Mouse (Mus musculus): ENCODE measurements at regions not wholly inside any gene's neighbourhood (a gene's known extent, or its start where the extent isn't known, plus 50 kb on each side); places are given as distances from the start of the nearest gene placed in this dataset.

DNA sequence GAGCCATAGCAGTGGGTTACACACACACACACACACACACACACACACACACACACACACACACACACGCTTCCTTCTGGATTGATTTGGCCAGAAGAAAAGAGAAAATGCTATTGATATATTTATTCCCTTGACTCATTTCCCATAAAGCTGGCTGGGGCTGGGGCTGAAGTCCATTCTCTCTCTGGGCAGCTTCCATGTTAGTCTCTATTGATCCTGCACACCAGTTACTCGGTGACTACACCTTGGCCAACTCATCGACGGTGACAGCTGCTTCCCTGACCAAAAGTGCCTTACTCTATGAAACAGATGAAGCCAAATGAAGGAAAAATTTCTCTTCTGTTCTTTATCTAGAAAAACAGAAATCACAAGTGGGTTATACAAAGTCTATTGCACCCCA lies 82.1 kb downstream of the Snx18 start:
- Histone ChIP-seq H3K27ac (ENCODE audit: insufficient read depth, low read length) (no peak overlapping the region), H3K36me3 (ENCODE audit: control insufficient read depth, insufficient read depth, low read length, poor library complexity, severe bottlenecking) (no peaks in the 10 kb centered on the region), H3K27me3 (ENCODE audit: control insufficient read depth, insufficient read depth, low read length, poor library complexity, severe bottlenecking) (no peaks in the 10 kb centered on the region), H3K9me3 (replicated peaks; ENCODE audit: control insufficient read depth, insufficient read depth, low read length, poor library complexity, severe bottlenecking) (no peaks in the 10 kb centered on the region), H3K4me1 (ENCODE audit: control insufficient read depth, insufficient read depth, low read length) (no peaks in the 10 kb centered on the region), H3K9ac (ENCODE audit: low read depth, poor library complexity, severe bottlenecking) (no peak overlapping the region), H3K4me3 (ENCODE audit: low read depth, low read length) (no peak overlapping the region)
- no peak for TF ChIP-seq POLR2A (IDR thresholded peaks at IDR 0.05; ENCODE audit: insufficient read depth, low read length)
- TF ChIP-seq EP300 (IDR thresholded peaks at IDR 0.05; ENCODE audit: insufficient read depth, low read depth, low read length): no peak
- TF ChIP-seq CTCF (IDR thresholded peaks at IDR 0.05; ENCODE audit: low read depth, low read length): no peak

DNA sequence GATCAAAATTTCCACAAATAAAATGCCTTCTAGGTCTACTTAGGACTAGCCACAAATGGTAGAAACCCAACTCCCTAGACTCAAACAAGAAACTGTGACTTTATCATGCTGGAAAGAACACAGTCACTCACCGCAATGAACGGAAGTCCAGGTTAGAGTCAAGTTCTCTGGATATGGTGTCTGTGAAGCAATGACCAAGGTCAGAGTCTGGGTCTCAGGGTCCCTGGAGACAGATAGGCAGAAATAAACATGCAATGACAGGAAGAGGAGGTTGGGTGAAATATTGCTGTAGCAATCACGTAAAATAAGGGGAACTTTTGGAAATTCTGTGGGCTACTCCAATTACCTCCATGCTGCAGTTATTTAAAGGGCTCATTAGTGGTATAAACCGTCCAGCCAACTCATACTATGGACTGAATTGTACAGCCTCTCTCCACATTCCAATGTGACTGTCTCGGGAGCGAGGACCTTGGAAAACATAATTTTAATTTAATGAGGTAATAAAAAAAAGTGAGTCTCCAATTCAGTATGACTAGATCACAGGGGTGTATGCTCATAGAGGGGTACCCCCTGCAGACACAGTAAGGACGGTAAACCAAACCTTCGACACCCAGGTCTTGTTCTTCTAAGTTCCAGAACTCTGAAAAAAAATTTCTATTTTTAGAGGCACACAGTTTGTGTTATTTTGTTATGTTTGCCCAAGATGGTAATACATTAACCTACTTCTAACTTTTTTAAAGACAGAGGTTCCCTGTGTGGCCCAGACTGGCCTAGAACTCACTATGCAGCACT lies 83.5 kb downstream of the Snx18 start:
- H3K9me3 ChIP-seq (replicated peaks; ENCODE audit: control insufficient read depth, insufficient read depth, low read length, poor library complexity, severe bottlenecking): no peaks in the 10 kb centered on the region
- H3K36me3 ChIP-seq (ENCODE audit: control insufficient read depth, insufficient read depth, low read length, poor library complexity, severe bottlenecking): no peaks in the 10 kb centered on the region
- H3K4me3 ChIP-seq (ENCODE audit: low read depth, low read length): no peak overlapping the region
- H3K4me1 ChIP-seq (ENCODE audit: control insufficient read depth, insufficient read depth, low read length): no peaks in the 10 kb centered on the region
- no peaks in the 10 kb centered on the region for H3K27me3 ChIP-seq (ENCODE audit: control insufficient read depth, insufficient read depth, low read length, poor library complexity, severe bottlenecking)
- TF ChIP-seq POLR2A (IDR thresholded peaks at IDR 0.05; ENCODE audit: insufficient read depth, low read length): no peak
- TF ChIP-seq EP300 (IDR thresholded peaks at IDR 0.05; ENCODE audit: insufficient read depth, low read depth, low read length): no peak
- TF ChIP-seq CTCF (IDR thresholded peaks at IDR 0.05; ENCODE audit: low read depth, low read length): no peak
- no peak overlapping the region for H3K9ac ChIP-seq (ENCODE audit: low read depth, poor library complexity, severe bottlenecking)
- no peak overlapping the region for H3K27ac ChIP-seq (ENCODE audit: insufficient read depth, low read length)

DNA sequence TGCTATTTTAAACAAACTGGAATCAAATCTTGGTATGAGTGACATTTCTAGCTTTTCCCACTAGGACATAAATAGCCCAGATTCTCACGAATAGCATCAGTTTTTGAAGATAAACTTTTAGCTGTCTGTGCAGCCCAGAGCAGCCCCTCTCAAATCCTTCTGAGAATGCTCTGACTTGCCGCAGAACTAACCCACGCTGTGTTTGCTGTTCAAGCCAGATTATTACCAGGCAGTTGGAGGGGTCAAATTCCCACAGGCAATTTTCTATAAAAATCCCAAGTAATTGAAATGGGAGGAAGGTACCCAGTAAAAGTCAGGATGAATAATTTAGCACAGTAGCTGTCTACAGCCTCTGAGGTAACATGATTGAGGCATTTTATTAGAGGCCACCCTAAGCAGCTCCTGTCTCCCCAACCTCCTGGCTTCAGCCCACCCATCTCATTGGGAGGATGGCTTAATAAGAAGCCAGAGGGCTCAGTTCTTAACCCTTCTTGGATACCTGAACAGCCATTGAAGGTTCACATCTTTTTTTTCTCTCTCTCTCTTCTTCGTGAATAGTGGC lies 84.4 kb downstream of the Snx18 start:
- no peaks in the 10 kb centered on the region for H3K36me3 ChIP-seq (ENCODE audit: control insufficient read depth, insufficient read depth, low read length, poor library complexity, severe bottlenecking)
- no peaks in the 10 kb centered on the region for H3K4me1 ChIP-seq (ENCODE audit: control insufficient read depth, insufficient read depth, low read length)
- H3K27me3 ChIP-seq (ENCODE audit: control insufficient read depth, insufficient read depth, low read length, poor library complexity, severe bottlenecking): no peaks in the 10 kb centered on the region
- TF ChIP-seq CTCF (IDR thresholded peaks at IDR 0.05; ENCODE audit: low read depth, low read length) (no peak), POLR2A (IDR thresholded peaks at IDR 0.05; ENCODE audit: insufficient read depth, low read length) (no peak), EP300 (IDR thresholded peaks at IDR 0.05; ENCODE audit: insufficient read depth, low read depth, low read length) (no peak)
- H3K9ac ChIP-seq (ENCODE audit: low read depth, poor library complexity, severe bottlenecking): no peak overlapping the region
- no peaks in the 10 kb centered on the region for H3K9me3 ChIP-seq (replicated peaks; ENCODE audit: control insufficient read depth, insufficient read depth, low read length, poor library complexity, severe bottlenecking)
- no peak overlapping the region for H3K27ac ChIP-seq (ENCODE audit: insufficient read depth, low read length)
- no peak overlapping the region for H3K4me3 ChIP-seq (ENCODE audit: low read depth, low read length)

DNA sequence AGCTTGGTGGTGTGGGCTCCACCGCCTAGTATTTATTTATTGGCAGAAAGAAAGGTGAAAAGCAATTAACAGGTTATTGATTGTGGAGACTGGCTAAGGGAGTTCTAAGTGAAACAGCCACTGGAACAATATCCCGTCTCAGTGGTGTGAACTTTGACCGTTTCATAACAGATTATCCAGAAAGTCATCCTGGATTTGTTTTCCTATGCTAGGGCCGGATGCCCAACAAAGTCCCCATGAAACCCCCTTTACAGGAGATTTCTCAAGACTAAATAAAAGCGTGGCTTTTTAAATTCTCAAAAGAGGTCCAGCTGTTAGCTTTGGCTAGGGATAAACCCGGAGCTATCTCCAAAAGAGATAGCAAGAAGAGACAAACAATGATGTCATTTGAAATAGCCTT lies 91.4 kb downstream of the Snx18 start:
- TF ChIP-seq POLR2A (IDR thresholded peaks at IDR 0.05; ENCODE audit: insufficient read depth, low read length) (no peak), CTCF (IDR thresholded peaks at IDR 0.05; ENCODE audit: low read depth, low read length) (no peak), EP300 (IDR thresholded peaks at IDR 0.05; ENCODE audit: insufficient read depth, low read depth, low read length) (no peak)
- H3K9ac ChIP-seq (ENCODE audit: low read depth, poor library complexity, severe bottlenecking): no peak overlapping the region

DNA sequence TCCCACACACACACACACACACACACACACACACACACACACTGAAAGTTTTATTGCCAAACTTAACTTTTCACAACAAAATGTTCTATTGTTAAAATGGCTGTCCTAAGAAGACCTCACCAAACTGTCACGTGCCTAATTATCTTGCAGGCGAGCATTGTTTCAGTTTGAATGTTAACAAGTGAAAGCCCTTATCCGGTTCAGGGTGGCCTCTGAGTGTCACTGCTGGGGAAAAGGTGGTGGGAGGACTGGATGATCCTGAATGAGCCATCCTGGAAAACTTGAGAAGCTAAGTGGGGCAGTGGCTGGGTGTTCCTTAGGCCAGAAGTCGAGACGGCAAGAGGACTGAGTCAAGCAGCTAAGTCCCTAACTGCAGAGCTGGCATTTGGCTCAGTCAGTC lies 94.9 kb downstream of the Snx18 start:
- Histone ChIP-seq H3K9me3 (replicated peaks; ENCODE audit: control insufficient read depth, insufficient read depth, low read length, poor library complexity, severe bottlenecking) (no peaks in the 10 kb centered on the region), H3K4me3 (ENCODE audit: low read depth, low read length) (no peak overlapping the region), H3K27ac (ENCODE audit: insufficient read depth, low read length) (no peak overlapping the region), H3K36me3 (ENCODE audit: control insufficient read depth, insufficient read depth, low read length, poor library complexity, severe bottlenecking) (no peaks in the 10 kb centered on the region), H3K9ac (ENCODE audit: low read depth, poor library complexity, severe bottlenecking) (no peak overlapping the region), H3K4me1 (ENCODE audit: control insufficient read depth, insufficient read depth, low read length) (no peaks in the 10 kb centered on the region), H3K27me3 (ENCODE audit: control insufficient read depth, insufficient read depth, low read length, poor library complexity, severe bottlenecking) (no peaks in the 10 kb centered on the region)
- TF ChIP-seq EP300 (IDR thresholded peaks at IDR 0.05; ENCODE audit: insufficient read depth, low read depth, low read length) (no peak), POLR2A (IDR thresholded peaks at IDR 0.05; ENCODE audit: insufficient read depth, low read length) (no peak), CTCF (IDR thresholded peaks at IDR 0.05; ENCODE audit: low read depth, low read length) (no peak)

More for the DNA sequence above, 91.4 kb downstream of the Snx18 start:
- Histone ChIP-seq H3K27ac (ENCODE audit: insufficient read depth, low read length) (no peak overlapping the region), H3K4me3 (ENCODE audit: low read depth, low read length) (no peak overlapping the region), H3K27me3 (ENCODE audit: control insufficient read depth, insufficient read depth, low read length, poor library complexity, severe bottlenecking) (no peaks in the 10 kb centered on the region), H3K36me3 (ENCODE audit: control insufficient read depth, insufficient read depth, low read length, poor library complexity, severe bottlenecking) (no peaks in the 10 kb centered on the region), H3K4me1 (ENCODE audit: control insufficient read depth, insufficient read depth, low read length) (no peaks in the 10 kb centered on the region), H3K9me3 (replicated peaks; ENCODE audit: control insufficient read depth, insufficient read depth, low read length, poor library complexity, severe bottlenecking) (no peaks in the 10 kb centered on the region)

DNA sequence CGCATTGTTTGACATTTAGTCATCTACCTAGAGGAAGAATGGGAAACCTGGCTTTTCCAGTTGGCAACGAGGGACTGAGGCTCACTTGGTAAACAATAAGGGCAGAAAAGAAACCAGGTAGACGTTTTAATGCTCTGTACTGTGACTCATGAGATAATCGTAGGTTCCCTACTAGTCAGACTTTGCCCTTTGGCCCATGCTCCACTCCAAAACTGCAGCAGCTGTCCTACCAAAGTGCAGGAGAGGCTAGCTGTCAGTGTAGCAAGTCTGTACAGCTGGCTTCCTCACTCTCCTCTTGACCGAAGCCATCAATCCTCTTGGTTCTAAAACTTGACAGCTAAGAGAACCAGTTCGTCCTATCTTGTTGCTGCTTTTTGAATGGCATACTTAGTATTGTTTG lies 100.2 kb downstream of the Snx18 start:
- Histone ChIP-seq H3K4me3 (ENCODE audit: low read depth, low read length) (no peak overlapping the region), H3K9me3 (replicated peaks; ENCODE audit: control insufficient read depth, insufficient read depth, low read length, poor library complexity, severe bottlenecking) (no peaks in the 10 kb centered on the region), H3K27ac (ENCODE audit: insufficient read depth, low read length) (no peak overlapping the region), H3K27me3 (ENCODE audit: control insufficient read depth, insufficient read depth, low read length, poor library complexity, severe bottlenecking) (no peaks in the 10 kb centered on the region), H3K36me3 (ENCODE audit: control insufficient read depth, insufficient read depth, low read length, poor library complexity, severe bottlenecking) (no peaks in the 10 kb centered on the region), H3K4me1 (ENCODE audit: control insufficient read depth, insufficient read depth, low read length) (peaks cover 5% of the 10 kb centered on the region), H3K9ac (ENCODE audit: low read depth, poor library complexity, severe bottlenecking) (no peak overlapping the region)
- TF ChIP-seq POLR2A (IDR thresholded peaks at IDR 0.05; ENCODE audit: insufficient read depth, low read length) (no peak), EP300 (IDR thresholded peaks at IDR 0.05; ENCODE audit: insufficient read depth, low read depth, low read length) (no peak), CTCF (IDR thresholded peaks at IDR 0.05; ENCODE audit: low read depth, low read length) (no peak)
